Mouse (Mus musculus) lung, postnatal 0 days (tissue): ENCODE measurements around the gene Helz. TPM values are rescaled to one million over a fixed set of nuclear protein-coding genes. Genes with fewer than 3 reads are reported as not detected.

Experiments used
- ATAC-seq: fragments of 200-750 bp; cut with Nextera tagmentation; 2 replicates; pipeline ENCODE4 v1.8.0; 2017; ENCODE audit warnings: moderate library complexity
- DNase-seq: peaks from one replicate; pipeline ENCODE4 v3.0.0-alpha.2; 2016; ENCODE audit warnings: low spot score
- H3K27ac ChIP-seq: fragments of 300-500 bp; sonication (generic); 2 replicates; pipeline ENCODE4 v1.5.1; 2014; ENCODE audit warnings: antibody characterized with exemption, mild to moderate bottlenecking, low read length, mixed read lengths
- H3K27me3 ChIP-seq: fragments of 300-500 bp; sonication (generic); replicated peaks from 2 replicates; pipeline ENCODE4 v1.6.1; 2014; ENCODE audit warnings: low read length, mixed read lengths; ENCODE audit not compliant: insufficient read depth
- H3K36me3 ChIP-seq: fragments of 300-500 bp; sonication (generic); 2 replicates; pipeline ENCODE4 v1.6.1; 2014; ENCODE audit warnings: low read length, mixed read lengths; ENCODE audit not compliant: insufficient read depth
- H3K4me1 ChIP-seq: fragments of 300-500 bp; sonication (generic); 2 replicates; pipeline ENCODE4 v1.6.1; 2014; ENCODE audit warnings: antibody characterized with exemption, low read depth, low read length, mixed read lengths; ENCODE audit not compliant: insufficient read depth
- H3K4me2 ChIP-seq: fragments of 300-500 bp; sonication (generic); replicated peaks from 2 replicates; pipeline ENCODE4 v1.6.1; 2014; ENCODE audit warnings: low read depth, mild to moderate bottlenecking, low read length, moderate library complexity, mixed read lengths
- H3K4me3 ChIP-seq: fragments of 300-500 bp; sonication (generic); 2 replicates; pipeline ENCODE4 v1.5.1; 2014; ENCODE audit warnings: low read depth, low read length
- H3K9ac ChIP-seq: fragments of 300-500 bp; sonication (generic); replicated peaks from 2 replicates; pipeline ENCODE4 v1.6.1; 2014; ENCODE audit warnings: low read depth, mild to moderate bottlenecking
- H3K9me3 ChIP-seq: fragments of 300-500 bp; sonication (generic); 2 replicates; pipeline ENCODE4 v1.6.1; 2016; ENCODE audit warnings: low read length, mixed read lengths
- CTCF ChIP-seq: IDR thresholded peaks from 2 replicates; pipeline ENCODE4 v1.5.1; 2016; ENCODE audit warnings: antibody characterized with exemption, mild to moderate bottlenecking
- EP300 ChIP-seq: IDR thresholded peaks from 2 replicates; pipeline ENCODE4 v1.6.1; 2016; ENCODE audit warnings: antibody characterized with exemption, mild to moderate bottlenecking, control low read depth
- WGBS: fragments of 180-500 bp; shearing (Covaris S2); extraction: QIAGEN DNeasy Blood & Tissue Kit; methylation state at CpG from one replicate; pipeline ENCODE4 v1.1.7; 2014; 5-methylcytosine and 5-hydroxymethylcytosine counted together
- polyA plus RNA-seq: library from polyadenylated mRNA; unstranded; fragments of >200 nt; fragmentation: Nextera tagmentation; extraction: Ambion mirVana; gene quantifications from 2 replicates; pipeline ENCODE4 v1.2.1, GENCODE M21; 2015

The Helz gene
- polyA plus RNA-seq, 1 experiment from 2014 or later: 8.4 TPM

- no peak overlapping the region for H3K9ac ChIP-seq
- 84% methylated on average over 4 of the region's 4 CpGs for WGBS
- peaks cover 4% of the 10 kb centered on the region; the same call in 1 of the 2 replicates for H3K4me1 ChIP-seq
- no peaks in the 10 kb centered on the region for H3K9me3 ChIP-seq
- no peaks in the 10 kb centered on the region for H3K36me3 ChIP-seq
- ATAC-seq (no peak), DNase-seq (no peak)
- no peak overlapping the region for H3K27ac ChIP-seq
- no peaks in the 10 kb centered on the region for H3K27me3 ChIP-seq
- no peak for TF ChIP-seq EP300
- no peak for TF ChIP-seq CTCF
- H3K4me3 ChIP-seq: no peak overlapping the region
- no peak overlapping the region for H3K4me2 ChIP-seq
These were observed 152.2 kb downstream of the Helz start for GRCm38 (mm10) chr11:107699967-107700366.

- no peak overlapping the region for H3K27ac ChIP-seq
- WGBS: 43% methylated on average over 27 of the region's 27 CpGs
- H3K4me2 ChIP-seq: no peak overlapping the region
- no peak overlapping the region for H3K4me3 ChIP-seq
- DNase-seq (peak; percentile 35), ATAC-seq (peak; percentile 48)
- H3K9me3 ChIP-seq: no peaks in the 10 kb centered on the region
- no peak overlapping the region for H3K9ac ChIP-seq
- H3K27me3 ChIP-seq: no peaks in the 10 kb centered on the region
- peaks cover 4% of the 10 kb centered on the region; the same call in 1 of the 2 replicates for H3K4me1 ChIP-seq
- no peaks in the 10 kb centered on the region for H3K36me3 ChIP-seq
- TF ChIP-seq CTCF: no peak
- TF ChIP-seq EP300: no peak
These were observed 155.8 kb downstream of the Helz start for GRCm38 (mm10) chr11:107703272-107704134.

- TF ChIP-seq CTCF (no peak), EP300 (no peak)
- peaks cover 4% of the 10 kb centered on the region; the same call in 1 of the 2 replicates for H3K4me1 ChIP-seq
- no peaks in the 10 kb centered on the region for H3K36me3 ChIP-seq
- H3K4me3 ChIP-seq: no peak overlapping the region
- ATAC-seq (no peak), DNase-seq (no peak)
- no peak overlapping the region for H3K9ac ChIP-seq
- no peak overlapping the region for H3K27ac ChIP-seq
- no peak overlapping the region for H3K4me2 ChIP-seq
- H3K9me3 ChIP-seq: no peaks in the 10 kb centered on the region
- 66% methylated on average over 6 of the region's 6 CpGs for WGBS
- H3K27me3 ChIP-seq: no peaks in the 10 kb centered on the region
These were observed 157.3 kb downstream of the Helz start for GRCm38 (mm10) chr11:107705060-107705459.

- DNase-seq (peak; percentile 80), ATAC-seq (peak; percentile 91)
- Histone ChIP-seq H3K9ac (no peak overlapping the region), H3K4me2 (no peak overlapping the region), H3K27ac (no peak overlapping the region), H3K36me3 (no peaks in the 10 kb centered on the region), H3K27me3 (no peaks in the 10 kb centered on the region), H3K4me3 (no peak overlapping the region), H3K9me3 (no peaks in the 10 kb centered on the region), H3K4me1 (peaks cover 4% of the 10 kb centered on the region; the same call in 1 of the 2 replicates)
- 44% methylated on average over 11 of the region's 11 CpGs for WGBS
- TF ChIP-seq CTCF: no peak
- TF ChIP-seq EP300: peak; percentile 68
These were observed 157.8 kb downstream of the Helz start for GRCm38 (mm10) chr11:107705476-107706074.

- TF ChIP-seq CTCF: no peak
- TF ChIP-seq EP300: no peak
- Histone ChIP-seq H3K4me3 (no peak overlapping the region), H3K27ac (no peak overlapping the region), H3K36me3 (no peaks in the 10 kb centered on the region), H3K4me1 (peaks cover 4% of the 10 kb centered on the region; the same call in 1 of the 2 replicates), H3K27me3 (no peaks in the 10 kb centered on the region), H3K9me3 (no peaks in the 10 kb centered on the region), H3K4me2 (no peak overlapping the region), H3K9ac (no peak overlapping the region)
- no peak for ATAC-seq
- WGBS: 56% methylated on average over 20 of the region's 20 CpGs
- no peak for DNase-seq
These were observed 160.3 kb downstream of the Helz start for GRCm38 (mm10) chr11:107707897-107708610.

- H3K4me3 ChIP-seq: no peak overlapping the region
- H3K4me1 ChIP-seq: no peaks in the 10 kb centered on the region
- H3K36me3 ChIP-seq: no peaks in the 10 kb centered on the region
- ATAC-seq (no peak), DNase-seq (no peak)
- H3K9ac ChIP-seq: no peak overlapping the region
- no peak overlapping the region for H3K27ac ChIP-seq
- no peak overlapping the region for H3K4me2 ChIP-seq
- 38% methylated on average over 3 of the region's 3 CpGs for WGBS
- TF ChIP-seq EP300: no peak
- TF ChIP-seq CTCF: no peak
- H3K27me3 ChIP-seq: no peaks in the 10 kb centered on the region
- H3K9me3 ChIP-seq: no peaks in the 10 kb centered on the region
These were observed 162.6 kb downstream of the Helz start for GRCm38 (mm10) chr11:107710379-107710778.
